ENCODE assay signal across 8 mouse cellular contexts in the genomic region with DNA sequence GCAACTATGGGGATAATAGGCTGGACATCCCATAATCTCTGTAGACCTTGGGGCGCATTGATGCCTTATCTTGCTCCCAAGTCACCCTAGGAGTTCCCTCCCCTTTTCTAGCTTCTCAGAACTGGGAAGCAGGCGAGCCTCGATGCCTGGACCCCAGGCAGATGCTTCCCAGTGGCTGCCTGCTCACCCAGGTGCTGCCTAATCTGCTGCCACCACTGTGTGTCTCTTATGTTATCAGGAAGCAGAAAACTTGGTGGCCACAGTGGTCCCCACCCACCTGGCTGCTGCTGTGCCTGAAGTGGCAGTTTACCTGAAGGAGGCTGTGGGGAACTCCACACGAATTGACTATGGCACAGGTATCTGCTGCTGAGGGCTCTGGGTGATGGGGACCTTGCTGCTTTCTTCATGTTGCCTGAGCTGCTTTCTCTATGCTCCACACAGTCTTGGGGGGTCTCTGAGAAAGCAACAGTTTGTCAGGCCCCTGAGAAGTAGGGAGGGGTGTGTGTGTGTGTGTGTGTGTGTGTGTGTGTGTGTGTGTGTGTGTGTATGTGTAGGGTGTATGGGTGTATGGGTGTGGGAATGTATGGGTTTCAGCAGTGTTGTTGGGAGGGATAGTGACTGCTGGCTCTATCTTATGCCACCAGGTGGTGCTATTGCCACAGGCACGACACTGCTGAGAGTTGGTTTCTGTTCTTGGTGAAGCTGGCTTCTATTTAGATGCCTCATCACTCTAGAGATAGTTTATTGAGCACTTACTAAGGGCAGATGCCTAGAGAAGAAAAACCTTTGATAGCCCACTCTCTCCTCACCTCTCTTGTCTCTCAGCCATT. TPM values are rescaled to one million over a fixed set of nuclear protein-coding genes. Genes with fewer than 3 reads are reported as not detected.
DNase-seq lines count a peak whose midpoint lies in the region; ATAC-seq and TF ChIP-seq lines count a peak whose summit lies in the region.

No protein-coding gene starts in this region.

- H3K9me3 ChIP-seq in G1E (replicated peaks) = no peaks in the 10 kb centered on the region
- H3K9me3 ChIP-seq in lung, embryonic 14.5 days (ENCODE audit: low read depth, low read length) = no peaks in the 10 kb centered on the region

- peaks cover 100% of the 10 kb centered on the region for H3K36me3 ChIP-seq in G1E (replicated peaks)
- H3K36me3 ChIP-seq in lung, embryonic 14.5 days (ENCODE audit: insufficient read depth) = peaks cover 91% of the 10 kb centered on the region

- intact Hi-C loops in heart, postnatal 36 days (cut with DNase I) = loop anchor here (1.0 to 2.0 kb wide), 4 partner anchors 35 to 499 kb away; a partner anchor contains a TSS

- 54% methylated on average over 5 of the region's 5 CpGs for WGBS in lung, embryonic 14.5 days

- no peak overlapping the region; the same call in 1 of the 2 replicates for H3K27ac ChIP-seq in lung, embryonic 14.5 days (ENCODE audit: low read depth)

- peak overlapping the region; percentile 20; the same call in 1 of the 2 replicates for H3K4me3 ChIP-seq in G1E (ENCODE audit: low read depth, low read length)
- H3K4me3 ChIP-seq in lung, embryonic 14.5 days (ENCODE audit: low read depth, low read length) = no peak overlapping the region

- no peak overlapping the region for H3K9ac ChIP-seq in lung, embryonic 14.5 days

- no peak for ATAC-seq in G1E (ENCODE audit: extremely low read depth, insufficient number of reproducible peaks, low FRiP score, poor library complexity, severe bottlenecking)
- ATAC-seq in erythroblast, adult 5-6 weeks (replicated peaks; ENCODE audit: low FRiP score, poor library complexity, severe bottlenecking) = peak; percentile 74
- ATAC-seq in lung, embryonic 14.5 days (ENCODE audit: insufficient read depth) = peak; percentile 52; the same call in 1 of the 2 replicates

- no peak for TF ChIP-seq POLR2A in brain, embryonic 14.5 days (IDR thresholded peaks at IDR 0.05; ENCODE audit: borderline replicate concordance, extremely low read depth, insufficient read depth, insufficient read length, poor library complexity, severe bottlenecking)

- peaks cover 56% of the 10 kb centered on the region for H3K4me1 ChIP-seq in G1E (ENCODE audit: insufficient read depth, low read depth, low read length)
- H3K4me1 ChIP-seq in lung, embryonic 14.5 days (ENCODE audit: insufficient read depth) = peaks cover 8% of the 10 kb centered on the region

- DNase-seq in G1E (ENCODE audit: low spot score) = peak; percentile 67
- peak; percentile 84 for DNase-seq in brain, embryonic 14.5 days (ENCODE audit: low read depth)
- DNase-seq in heart, postnatal 36 days = peak; percentile 74 to 78
- peak; percentile 76 for DNase-seq in layer of hippocampus, adult 11-12 months (ENCODE audit: low spot score)
- DNase-seq in lung, embryonic 14.5 days = peak; percentile 93
- DNase-seq in retina, adult 2 months (ENCODE audit: low read depth, low spot score) = peak; percentile 52
- DNase-seq in thymus, postnatal 36 days = peak; percentile 58 to 62

- H3K27me3 ChIP-seq in G1E (ENCODE audit: insufficient read depth, low read length) = no peaks in the 10 kb centered on the region; the same call in 1 of the 2 replicates
- no peaks in the 10 kb centered on the region for H3K27me3 ChIP-seq in lung, embryonic 14.5 days (ENCODE audit: insufficient read depth, low read length)

- TF ChIP-seq CTCF in G1E (IDR thresholded peaks at IDR 0.05; ENCODE audit: low read depth, low read length) = peak; percentile 97
- peak; percentile 87 for TF ChIP-seq CTCF in brain, embryonic 14.5 days (IDR thresholded peaks at IDR 0.05; ENCODE audit: borderline replicate concordance, extremely low read depth, insufficient read depth, insufficient read length)
- TF ChIP-seq CTCF in lung, embryonic 14.5 days (IDR thresholded peaks at IDR 0.05; ENCODE audit: low read depth) = peak; percentile 95

- no peak overlapping the region for H3K4me2 ChIP-seq in lung, embryonic 14.5 days

RNA-seq across cellular contexts. Expression of a gene that starts 19.7 kb away (rescaled TPM):
- 87.0 and 106 TPM in 2 replicates for total RNA-seq in G1E (2014; fragmentation: Nextera tagmentation)
- total RNA-seq in G1E (2017) = 74.1 and 81.5 TPM in 2 replicates
- polyA plus RNA-seq in G1E (2012) = 502 and 583 TPM in 2 replicates
- 151 and 152 TPM in 2 replicates for polyA plus RNA-seq in brain, embryonic 14.5 days (2012; rRNA removed)
- 121 and 149 TPM in 2 replicates for total RNA-seq in erythroblast, adult 5-6 weeks (2015; ENCODE audit: low replicate concordance)
- 118 and 183 TPM in 2 replicates for total RNA-seq in erythroblast, adult 5-6 weeks (2017; ENCODE audit: low replicate concordance)
- 10 to 100 TPM; 82.9 to 85.1 TPM for total RNA-seq in heart, postnatal 36 days (2021)
- 85.7 and 95.5 TPM in 2 replicates for polyA plus RNA-seq in lung, embryonic 14.5 days (2014; fragmentation: Nextera tagmentation; extraction: Ambion mirVana)

RNA-seq across cellular contexts. Expression of a gene that starts 19.9 kb away (rescaled TPM):
- total RNA-seq in G1E (2014; fragmentation: Nextera tagmentation) (28.6 and 44.4 TPM in 2 replicates), G1E (2017) (16.1 and 17.2 TPM in 2 replicates)
- 34.2 and 43.2 TPM in 2 replicates for polyA plus RNA-seq in G1E (2012)
- polyA plus RNA-seq in brain, embryonic 14.5 days (2012; rRNA removed) = 28.3 and 31.3 TPM in 2 replicates
- total RNA-seq in erythroblast, adult 5-6 weeks (2015; ENCODE audit: low replicate concordance) = 42.0 and 69.4 TPM in 2 replicates
- total RNA-seq in erythroblast, adult 5-6 weeks (2017; ENCODE audit: low replicate concordance) = 51.8 and 55.1 TPM in 2 replicates
- 100 to 1,000 TPM; 496 to 534 TPM for total RNA-seq in heart, postnatal 36 days (2021)
- 28.0 and 30.3 TPM in 2 replicates for polyA plus RNA-seq in lung, embryonic 14.5 days (2014; fragmentation: Nextera tagmentation; extraction: Ambion mirVana)

RNA-seq across cellular contexts. Expression of a gene that starts 38.5 kb away (rescaled TPM):
- total RNA-seq in G1E (2014; fragmentation: Nextera tagmentation) (not detected in 2 replicates), G1E (2017) (not detected in 2 replicates)
- not detected in 2 replicates for polyA plus RNA-seq in G1E (2012)
- polyA plus RNA-seq in brain, embryonic 14.5 days (2012; rRNA removed) = 26.1 and 37.9 TPM in 2 replicates
- total RNA-seq in erythroblast, adult 5-6 weeks (2015; ENCODE audit: low replicate concordance) = not detected in 2 replicates
- not detected in 2 replicates for total RNA-seq in erythroblast, adult 5-6 weeks (2017; ENCODE audit: low replicate concordance)
- total RNA-seq in heart, postnatal 36 days (2021) = 1 to 10 TPM; 4.6 to 5.6 TPM
- polyA plus RNA-seq in lung, embryonic 14.5 days (2014; fragmentation: Nextera tagmentation; extraction: Ambion mirVana) = 4.7 and 4.9 TPM in 2 replicates

RNA-seq across cellular contexts. Expression of a gene that starts 43.5 kb away (rescaled TPM):
- total RNA-seq in G1E (2014; fragmentation: Nextera tagmentation) (16.0 and 17.3 TPM in 2 replicates), G1E (2017) (23.2 and 25.0 TPM in 2 replicates)
- 25.8 and 28.0 TPM in 2 replicates for polyA plus RNA-seq in G1E (2012)
- polyA plus RNA-seq in brain, embryonic 14.5 days (2012; rRNA removed) = 73.2 and 114 TPM in 2 replicates
- 2.3 and 3.7 TPM in 2 replicates for total RNA-seq in erythroblast, adult 5-6 weeks (2015; ENCODE audit: low replicate concordance)
- 5.4 and 9.1 TPM in 2 replicates for total RNA-seq in erythroblast, adult 5-6 weeks (2017; ENCODE audit: low replicate concordance)
- 1 to 10 TPM; 7.6 to 8.8 TPM for total RNA-seq in heart, postnatal 36 days (2021)
- polyA plus RNA-seq in lung, embryonic 14.5 days (2014; fragmentation: Nextera tagmentation; extraction: Ambion mirVana) = 32.6 and 34.2 TPM in 2 replicates

Comparison
In these comparisons a context has a peak if more than half of its experiments do, and no peak if none do; other contexts are left out.
1. RNA of a gene that starts 19.9 kb away (total RNA-seq): 496 to 534 TPM in heart, postnatal 36 days; 42.0 to 69.4 TPM in erythroblast, adult 5-6 weeks and 16.1 to 44.4 TPM in G1E; every median in the first group is over 4 times any median in the second.
2. RNA of a gene that starts 38.5 kb away (total RNA-seq): 4.6 to 5.6 TPM in heart, postnatal 36 days; not detected in G1E and not detected in erythroblast, adult 5-6 weeks; every median in the first group is over 4 times any median in the second.
3. Peak in every context shown above with its lines, with median percentiles within 50 percentile points of each other: DNase-seq and CTCF ChIP-seq.